Mouse (Mus musculus): ENCODE measurements around the gene Arhgap40. TPM values are rescaled to one million over a fixed set of nuclear protein-coding genes. Genes with fewer than 3 reads are reported as not detected.

Arhgap40 gene
- polyA plus RNA-seq, 1 experiment from 2014 or later, result 0.16 TPM

DNA sequence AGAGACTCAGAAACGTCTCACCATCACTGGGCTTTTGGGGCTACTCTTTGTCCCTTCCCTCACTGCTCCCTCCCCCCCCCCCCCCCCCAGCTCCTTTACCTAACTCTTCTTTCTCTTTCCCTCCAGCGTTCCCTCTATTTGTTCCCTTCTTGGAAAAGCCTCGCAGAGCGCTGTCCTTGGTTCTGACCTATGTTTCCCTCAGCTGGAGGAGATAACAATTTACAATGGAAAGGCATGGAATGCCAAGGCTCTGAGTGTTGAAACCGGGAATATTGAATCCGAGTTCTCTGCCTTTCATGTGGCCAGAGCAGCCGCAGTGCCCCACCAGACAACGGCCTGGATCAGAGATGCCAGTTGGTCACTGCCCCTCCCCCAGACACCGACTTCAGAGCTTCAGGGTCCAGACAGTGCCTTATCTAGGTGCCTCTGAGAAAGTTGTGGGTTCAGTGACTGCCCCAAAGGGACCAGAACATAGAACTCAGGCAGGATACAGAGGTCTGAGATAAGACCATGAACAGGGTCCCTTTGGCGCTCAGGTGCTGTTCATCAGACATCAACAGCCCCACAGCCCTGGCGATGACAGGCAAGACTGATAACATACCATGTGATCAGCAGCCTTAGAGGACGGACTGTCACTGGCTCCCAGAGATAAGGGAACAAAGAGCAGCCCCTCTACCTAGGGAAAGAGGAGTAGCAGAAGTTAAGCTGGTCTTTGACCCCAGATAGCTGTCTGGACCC is 72.2 kb downstream of the Arhgap40 start:
- H3K4me1 ChIP-seq (replicated peaks), result peaks cover 11% of the 10 kb centered on the region; the same call in 1 of the 2 replicates
- peaks cover 23% of the 10 kb centered on the region; the same call in 1 of the 2 replicates for H3K27me3 ChIP-seq
- no peak overlapping the region for H3K27ac ChIP-seq
- no peak for ATAC-seq (ENCODE audit: insufficient number of reproducible peaks, insufficient read depth, low FRiP score, low TSS enrichment, low read depth)
- no peaks in the 10 kb centered on the region for H3K9me3 ChIP-seq
- WGBS, result 12% methylated on average over 12 of the region's 12 CpGs
- H3K9ac ChIP-seq (replicated peaks), result no peak overlapping the region
- H3K4me3 ChIP-seq (replicated peaks), result no peak overlapping the region
- no peaks in the 10 kb centered on the region for H3K36me3 ChIP-seq
- no peak overlapping the region for H3K4me2 ChIP-seq

- H3K4me3 ChIP-seq (replicated peaks), result no peak overlapping the region
- H3K9me3 ChIP-seq, result no peaks in the 10 kb centered on the region
- no peak for ATAC-seq (ENCODE audit: insufficient number of reproducible peaks, insufficient read depth, low FRiP score, low TSS enrichment, low read depth)
- H3K9ac ChIP-seq (replicated peaks), result no peak overlapping the region
- no peak overlapping the region for H3K27ac ChIP-seq
- WGBS, result 25% methylated on average over 8 of the region's 8 CpGs
- H3K4me1 ChIP-seq (replicated peaks), result peaks cover 11% of the 10 kb centered on the region; the same call in 1 of the 2 replicates
- H3K36me3 ChIP-seq, result no peaks in the 10 kb centered on the region
- H3K27me3 ChIP-seq, result peaks cover 17% of the 10 kb centered on the region; the same call in 1 of the 2 replicates
- H3K4me2 ChIP-seq, result no peak overlapping the region
Measured at GRCm38 (mm10) chr2:158588524-158589271, 76.1 kb downstream of the Arhgap40 start.

DNA sequence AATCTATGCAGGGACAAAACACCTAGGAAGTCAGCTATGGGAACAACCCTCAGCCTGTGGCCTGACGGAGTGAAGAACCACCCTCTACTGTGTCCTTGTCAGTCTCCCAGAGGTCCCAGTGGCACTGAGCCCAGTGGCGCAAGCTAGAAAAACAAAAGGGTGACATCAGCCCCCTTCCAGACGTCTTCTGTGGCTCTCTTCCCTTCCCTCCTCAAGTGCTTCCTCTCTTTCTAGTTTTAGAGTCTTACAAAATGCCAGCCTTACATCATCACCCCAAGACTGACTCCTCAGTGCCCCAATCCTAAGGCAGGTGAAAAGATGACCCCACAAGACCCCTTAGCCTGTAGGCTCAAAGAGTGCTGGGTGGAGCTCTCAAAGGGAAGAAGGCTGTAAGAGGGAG is 77.9 kb downstream of the Arhgap40 start:
- Histone ChIP-seq H3K36me3 (no peaks in the 10 kb centered on the region), H3K27ac (no peak overlapping the region), H3K4me1 (replicated peaks) (peaks cover 16% of the 10 kb centered on the region; the same call in 1 of the 2 replicates), H3K9ac (replicated peaks) (no peak overlapping the region), H3K4me3 (replicated peaks) (no peak overlapping the region), H3K27me3 (peaks cover 22% of the 10 kb centered on the region), H3K9me3 (no peaks in the 10 kb centered on the region), H3K4me2 (no peak overlapping the region)
- 63% methylated on average over 3 of the region's 3 CpGs for WGBS
- no peak for ATAC-seq (ENCODE audit: insufficient number of reproducible peaks, insufficient read depth, low FRiP score, low TSS enrichment, low read depth)

DNA sequence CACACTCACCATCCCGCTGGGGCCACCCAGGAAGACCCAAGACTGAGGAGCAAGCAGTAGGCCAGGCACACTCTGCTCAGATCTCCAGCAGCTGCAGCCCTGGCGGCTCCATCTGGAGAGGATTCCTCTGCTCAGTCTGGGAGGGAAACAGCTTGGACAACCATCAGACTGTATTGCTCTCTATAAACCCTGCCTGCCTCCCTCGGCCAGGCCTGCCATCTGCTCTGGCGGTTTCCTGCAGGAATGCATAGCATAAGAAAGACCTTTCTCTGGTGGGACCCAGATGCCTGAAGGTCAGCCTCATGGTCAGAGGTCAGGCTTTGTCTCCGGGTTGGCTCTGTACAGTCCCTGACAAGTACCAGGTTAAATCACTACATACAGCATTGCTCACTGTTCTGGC is 78.7 kb downstream of the Arhgap40 start:
- H3K9ac ChIP-seq (replicated peaks), result no peak overlapping the region
- H3K27ac ChIP-seq, result no peak overlapping the region
- H3K4me1 ChIP-seq (replicated peaks), result peaks cover 18% of the 10 kb centered on the region; the same call in 1 of the 2 replicates
- H3K4me3 ChIP-seq (replicated peaks), result no peak overlapping the region
- ATAC-seq (ENCODE audit: insufficient number of reproducible peaks, insufficient read depth, low FRiP score, low TSS enrichment, low read depth), result no peak
- peaks cover 30% of the 10 kb centered on the region for H3K27me3 ChIP-seq
- H3K4me2 ChIP-seq, result no peak overlapping the region
- H3K36me3 ChIP-seq, result no peaks in the 10 kb centered on the region
- WGBS, result 28% methylated on average over 5 of the region's 5 CpGs
- H3K9me3 ChIP-seq, result no peaks in the 10 kb centered on the region

DNA sequence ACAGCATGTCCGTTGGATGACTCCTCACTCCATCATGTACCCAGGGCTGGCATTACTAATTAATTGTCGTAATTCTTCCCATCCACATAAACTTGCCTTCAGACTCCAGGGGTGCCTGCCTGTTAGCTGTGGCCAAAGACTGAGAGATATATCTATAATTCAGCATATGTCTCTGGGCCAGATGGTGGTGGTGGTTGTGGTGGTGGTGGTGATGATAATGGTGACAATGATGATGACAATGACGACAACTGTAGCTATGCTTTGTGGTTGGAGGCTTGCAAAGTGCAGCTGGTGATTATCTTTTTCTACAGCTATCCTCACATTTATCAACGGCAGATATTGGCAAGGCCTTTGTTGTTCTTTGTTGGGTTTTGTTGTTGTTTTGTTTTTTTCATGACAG is 80.8 kb downstream of the Arhgap40 start:
- Histone ChIP-seq H3K4me2 (no peak overlapping the region), H3K36me3 (no peaks in the 10 kb centered on the region), H3K9me3 (no peaks in the 10 kb centered on the region), H3K27me3 (peaks cover 41% of the 10 kb centered on the region), H3K4me1 (replicated peaks) (peaks cover 18% of the 10 kb centered on the region; the same call in 1 of the 2 replicates), H3K9ac (replicated peaks) (no peak overlapping the region), H3K27ac (no peak overlapping the region), H3K4me3 (replicated peaks) (no peak overlapping the region)
- 70% methylated on average over 4 of the region's 4 CpGs for WGBS
- no peak for ATAC-seq (ENCODE audit: insufficient number of reproducible peaks, insufficient read depth, low FRiP score, low TSS enrichment, low read depth)

- H3K27me3 ChIP-seq, result peaks cover 53% of the 10 kb centered on the region
- no peak overlapping the region for H3K27ac ChIP-seq
- H3K4me3 ChIP-seq (replicated peaks), result no peak overlapping the region
- H3K36me3 ChIP-seq, result no peaks in the 10 kb centered on the region
- H3K4me1 ChIP-seq (replicated peaks), result peaks cover 7% of the 10 kb centered on the region; the same call in 1 of the 2 replicates
- WGBS, result 1% methylated on average over 12 of the region's 12 CpGs
- H3K9ac ChIP-seq (replicated peaks), result no peak overlapping the region
- no peak for ATAC-seq (ENCODE audit: insufficient number of reproducible peaks, insufficient read depth, low FRiP score, low TSS enrichment, low read depth)
- H3K4me2 ChIP-seq, result no peak overlapping the region
- no peaks in the 10 kb centered on the region for H3K9me3 ChIP-seq
Measured at GRCm38 (mm10) chr2:158595103-158595502, 82.5 kb downstream of the Arhgap40 start.

DNA sequence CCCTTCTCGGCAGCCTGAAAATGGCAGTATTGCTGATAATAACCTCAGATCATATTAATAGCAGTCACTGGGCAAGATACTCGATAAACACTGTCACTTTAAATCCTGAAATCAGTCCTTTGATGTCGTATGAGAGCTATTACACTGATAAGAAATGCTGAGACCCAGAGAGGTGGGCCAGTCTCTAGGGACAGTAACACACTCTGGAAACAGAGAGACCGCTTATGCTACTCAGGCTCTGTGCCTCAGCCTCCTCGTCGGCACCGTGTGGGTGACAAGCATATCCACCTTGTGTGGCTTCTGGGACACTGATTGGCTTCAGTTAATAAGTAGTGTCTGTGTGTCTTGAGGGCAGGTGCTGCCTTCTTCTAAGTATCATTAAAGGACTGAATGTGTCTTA is 83.0 kb downstream of the Arhgap40 start:
- WGBS, result 32% methylated on average over 7 of the region's 7 CpGs
- no peak for ATAC-seq (ENCODE audit: insufficient number of reproducible peaks, insufficient read depth, low FRiP score, low TSS enrichment, low read depth)
- H3K27ac ChIP-seq, result no peak overlapping the region
- no peaks in the 10 kb centered on the region for H3K36me3 ChIP-seq
- no peaks in the 10 kb centered on the region for H3K9me3 ChIP-seq
- H3K4me1 ChIP-seq (replicated peaks), result peaks cover 7% of the 10 kb centered on the region; the same call in 1 of the 2 replicates
- H3K4me2 ChIP-seq, result no peak overlapping the region
- H3K27me3 ChIP-seq, result peaks cover 58% of the 10 kb centered on the region
- H3K9ac ChIP-seq (replicated peaks), result no peak overlapping the region
- H3K4me3 ChIP-seq (replicated peaks), result no peak overlapping the region

DNA sequence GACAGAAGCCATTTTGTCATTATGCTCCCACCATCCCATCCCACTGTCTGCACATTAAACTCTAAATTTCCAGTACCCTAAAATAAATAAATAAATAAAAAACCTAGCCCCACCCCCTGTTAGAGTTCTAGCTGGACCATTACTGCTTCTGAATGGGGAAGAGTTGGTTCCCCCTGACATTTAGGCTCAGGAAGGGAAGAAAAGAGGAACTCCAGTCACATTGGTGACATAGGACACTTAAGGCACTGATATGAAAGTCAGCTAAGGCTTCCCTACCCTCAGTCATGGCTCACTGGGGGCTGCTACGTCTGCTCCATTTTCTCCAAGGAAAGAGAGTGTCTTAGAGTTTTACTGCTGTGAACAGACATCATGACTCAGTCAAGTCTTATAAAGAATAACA is 84.2 kb downstream of the Arhgap40 start:
- 61% methylated on average over 1 of the region's 1 CpGs for WGBS
- no peaks in the 10 kb centered on the region for H3K9me3 ChIP-seq

More for the DNA sequence above, 84.2 kb downstream of the Arhgap40 start:
- H3K27ac ChIP-seq, result no peak overlapping the region
- H3K9ac ChIP-seq (replicated peaks), result no peak overlapping the region
- no peaks in the 10 kb centered on the region for H3K36me3 ChIP-seq
- no peak overlapping the region for H3K4me3 ChIP-seq (replicated peaks)
- H3K4me2 ChIP-seq, result no peak overlapping the region
- ATAC-seq (ENCODE audit: insufficient number of reproducible peaks, insufficient read depth, low FRiP score, low TSS enrichment, low read depth), result no peak
- H3K27me3 ChIP-seq, result peaks cover 70% of the 10 kb centered on the region
- H3K4me1 ChIP-seq (replicated peaks), result peaks cover 7% of the 10 kb centered on the region; the same call in 1 of the 2 replicates

Other genes starting within 250 kb of the Arhgap40 start
- 3.1 and 4.2 TPM in 2 replicates for gene Lbp, start 206.3 kb upstream of the Arhgap40 start, polyA plus RNA-seq (2016; fragmentation: Nextera tagmentation; extraction: Ambion mirVana)
- 6.3 and 7.7 TPM in 2 replicates for gene Snhg11, start 137.2 kb upstream of the Arhgap40 start, polyA plus RNA-seq (2016; fragmentation: Nextera tagmentation; extraction: Ambion mirVana)
- 17.3 and 19.7 TPM in 2 replicates for gene Ralgapb, start 102.9 kb upstream of the Arhgap40 start, polyA plus RNA-seq (2016; fragmentation: Nextera tagmentation; extraction: Ambion mirVana)
- 0.37 TPM in 1 of 2 replicates, not detected in the other for gene Adig, start 10.2 kb upstream of the Arhgap40 start, polyA plus RNA-seq (2016; fragmentation: Nextera tagmentation; extraction: Ambion mirVana)
- not detected in 2 replicates for gene Slc32a1, start 98.0 kb downstream of the Arhgap40 start, polyA plus RNA-seq (2016; fragmentation: Nextera tagmentation; extraction: Ambion mirVana)
- 20.8 and 22.1 TPM in 2 replicates for gene Actr5, start 112.1 kb downstream of the Arhgap40 start, polyA plus RNA-seq (2016; fragmentation: Nextera tagmentation; extraction: Ambion mirVana)
- gene Ppp1r16b, start 152.6 kb downstream of the Arhgap40 start, polyA plus RNA-seq (2016; fragmentation: Nextera tagmentation; extraction: Ambion mirVana), result 3.3 TPM in 2 replicates

All from limb, embryonic 12.5 days (tissue).